Mouse (Mus musculus) embryonic facial prominence, embryonic 12.5 days (tissue): ENCODE results near the gene Oca2. TPM values are rescaled to one million over a fixed set of nuclear protein-coding genes. Genes with fewer than 3 reads are reported as not detected.

Experiments used
- ATAC-seq: fragments of 200-750 bp; cut with Nextera tagmentation; 2 replicates; pipeline ENCODE4 v1.8.0; 2017; ENCODE audit not compliant: insufficient number of reproducible peaks, insufficient read depth, low FRiP score, low TSS enrichment
- H3K27ac ChIP-seq: fragments of 300-500 bp; sonication (generic); 2 replicates; pipeline ENCODE4 v1.5.1; 2016; ENCODE audit warnings: mild to moderate bottlenecking
- H3K27me3 ChIP-seq: fragments of 300-500 bp; sonication (generic); 2 replicates; pipeline ENCODE4 v1.6.1; 2016; ENCODE audit warnings: mild to moderate bottlenecking, moderate library complexity
- H3K36me3 ChIP-seq: fragments of 300-500 bp; sonication (generic); 2 replicates; pipeline ENCODE4 v1.6.1; 2016; ENCODE audit warnings: mild to moderate bottlenecking
- H3K4me1 ChIP-seq: fragments of 300-500 bp; sonication (generic); 2 replicates; pipeline ENCODE4 v1.6.1; 2016
- H3K4me2 ChIP-seq: fragments of 300-500 bp; sonication (generic); replicated peaks from 2 replicates; pipeline ENCODE4 v1.6.1; 2016; ENCODE audit warnings: mild to moderate bottlenecking, moderate library complexity
- H3K4me3 ChIP-seq: fragments of 300-500 bp; sonication (generic); 2 replicates; pipeline ENCODE4 v1.5.1; 2016; ENCODE audit warnings: mild to moderate bottlenecking
- H3K9ac ChIP-seq: fragments of 300-500 bp; sonication (generic); 2 replicates; pipeline ENCODE4 v1.6.1; 2016; ENCODE audit warnings: mild to moderate bottlenecking, moderate library complexity
- H3K9me3 ChIP-seq: fragments of 300-500 bp; sonication (generic); 2 replicates; pipeline ENCODE4 v1.6.1; 2016; ENCODE audit warnings: mild to moderate bottlenecking, moderate library complexity
- WGBS: fragments of 180-500 bp; shearing (Covaris S2); methylation state at CpG from one replicate; pipeline ENCODE4 v1.1.7; 2016; 5-methylcytosine and 5-hydroxymethylcytosine counted together
- polyA plus RNA-seq: library from polyadenylated mRNA; unstranded; fragments of >200 nt; fragmentation: Nextera tagmentation; extraction: Ambion mirVana; gene quantifications from 2 replicates; pipeline ENCODE4 v1.2.1, GENCODE M21; 2016

Gene Oca2
- polyA plus RNA-seq, 1 experiment from 2014 or later = 1.9 TPM

- WGBS = 80% methylated on average over 2 of the region's 2 CpGs
- Histone ChIP-seq H3K4me1 (no peaks in the 10 kb centered on the region), H3K4me3 (no peak overlapping the region), H3K4me2 (no peak overlapping the region), H3K9ac (no peak overlapping the region), H3K36me3 (no peaks in the 10 kb centered on the region), H3K27ac (no peak overlapping the region), H3K9me3 (no peaks in the 10 kb centered on the region), H3K27me3 (no peaks in the 10 kb centered on the region)
- no peak for ATAC-seq
Observed at GRCm38 (mm10) chr7:56277506-56277905, 37.9 kb downstream of the Oca2 start.

GRCm38 (mm10) chr7:56291468-56292115 is 52.0 kb downstream of the Oca2 start:
- Histone ChIP-seq H3K36me3 (no peaks in the 10 kb centered on the region), H3K9me3 (no peaks in the 10 kb centered on the region), H3K27me3 (no peaks in the 10 kb centered on the region), H3K4me2 (no peak overlapping the region), H3K4me1 (no peaks in the 10 kb centered on the region), H3K27ac (no peak overlapping the region), H3K4me3 (no peak overlapping the region), H3K9ac (no peak overlapping the region)
- 38% methylated on average over 6 of the region's 6 CpGs for WGBS
- ATAC-seq = no peak

GRCm38 (mm10) chr7:56304408-56304807 is 64.8 kb downstream of the Oca2 start:
- WGBS = 16% methylated on average over 1 of the region's 1 CpGs
- no peak overlapping the region for H3K4me3 ChIP-seq
- no peaks in the 10 kb centered on the region for H3K4me1 ChIP-seq
- no peaks in the 10 kb centered on the region for H3K9me3 ChIP-seq
- no peak overlapping the region for H3K4me2 ChIP-seq
- H3K27ac ChIP-seq = no peak overlapping the region
- H3K27me3 ChIP-seq = no peaks in the 10 kb centered on the region
- no peak; the same call in 1 of the 2 replicates for ATAC-seq
- no peaks in the 10 kb centered on the region for H3K36me3 ChIP-seq
- no peak overlapping the region for H3K9ac ChIP-seq

GRCm38 (mm10) chr7:56314358-56314757 is 74.8 kb downstream of the Oca2 start:
- 88% methylated on average over 5 of the region's 5 CpGs for WGBS
- no peak for ATAC-seq
- no peak overlapping the region for H3K4me3 ChIP-seq
- H3K9ac ChIP-seq = no peak overlapping the region
- H3K27me3 ChIP-seq = no peaks in the 10 kb centered on the region
- no peaks in the 10 kb centered on the region for H3K9me3 ChIP-seq
- no peak overlapping the region for H3K4me2 ChIP-seq
- no peaks in the 10 kb centered on the region for H3K4me1 ChIP-seq
- H3K36me3 ChIP-seq = no peaks in the 10 kb centered on the region
- no peak overlapping the region for H3K27ac ChIP-seq

- Histone ChIP-seq H3K4me3 (no peak overlapping the region), H3K36me3 (no peaks in the 10 kb centered on the region), H3K4me1 (no peaks in the 10 kb centered on the region), H3K4me2 (no peak overlapping the region), H3K27me3 (no peaks in the 10 kb centered on the region), H3K9ac (no peak overlapping the region), H3K27ac (no peak overlapping the region), H3K9me3 (no peaks in the 10 kb centered on the region)
- 64% methylated on average over 7 of the region's 7 CpGs for WGBS
- ATAC-seq = no peak
Observed at GRCm38 (mm10) chr7:56315630-56316529, 76.3 kb downstream of the Oca2 start.

- Histone ChIP-seq H3K27me3 (no peaks in the 10 kb centered on the region), H3K4me3 (no peak overlapping the region), H3K36me3 (no peaks in the 10 kb centered on the region), H3K9me3 (no peaks in the 10 kb centered on the region), H3K27ac (no peak overlapping the region), H3K4me1 (no peaks in the 10 kb centered on the region), H3K9ac (no peak overlapping the region), H3K4me2 (no peak overlapping the region)
- WGBS = 34% methylated on average over 4 of the region's 4 CpGs
- no peak for ATAC-seq
Observed at GRCm38 (mm10) chr7:56327738-56328137, 88.2 kb downstream of the Oca2 start.

- H3K9me3 ChIP-seq = no peaks in the 10 kb centered on the region
- H3K27me3 ChIP-seq = no peaks in the 10 kb centered on the region
- no peak overlapping the region for H3K27ac ChIP-seq
- H3K4me1 ChIP-seq = no peaks in the 10 kb centered on the region
- no peaks in the 10 kb centered on the region for H3K36me3 ChIP-seq
- no peak overlapping the region for H3K9ac ChIP-seq
- H3K4me3 ChIP-seq = no peak overlapping the region
- 50% methylated on average over 3 of the region's 3 CpGs for WGBS
- no peak for ATAC-seq
- no peak overlapping the region for H3K4me2 ChIP-seq
Observed at GRCm38 (mm10) chr7:56348528-56348927, 109.0 kb downstream of the Oca2 start.

- WGBS = 84% methylated on average over 4 of the region's 4 CpGs
- Histone ChIP-seq H3K4me1 (no peaks in the 10 kb centered on the region), H3K9me3 (no peaks in the 10 kb centered on the region), H3K27ac (no peak overlapping the region), H3K27me3 (no peaks in the 10 kb centered on the region), H3K9ac (no peak overlapping the region), H3K4me2 (no peak overlapping the region), H3K36me3 (no peaks in the 10 kb centered on the region), H3K4me3 (no peak overlapping the region)
- ATAC-seq = no peak
Observed at GRCm38 (mm10) chr7:56356658-56357342, 117.2 kb downstream of the Oca2 start.

- Histone ChIP-seq H3K4me2 (no peak overlapping the region), H3K9me3 (no peaks in the 10 kb centered on the region), H3K27me3 (no peaks in the 10 kb centered on the region), H3K4me1 (no peaks in the 10 kb centered on the region), H3K4me3 (no peak overlapping the region), H3K9ac (no peak overlapping the region), H3K36me3 (no peaks in the 10 kb centered on the region), H3K27ac (no peak overlapping the region)
- WGBS = 89% methylated on average over 4 of the region's 4 CpGs
- ATAC-seq = no peak
Observed at GRCm38 (mm10) chr7:56381750-56382421, 142.3 kb downstream of the Oca2 start.

- H3K9me3 ChIP-seq = no peaks in the 10 kb centered on the region
- H3K27ac ChIP-seq = no peak overlapping the region
- no peak overlapping the region for H3K4me3 ChIP-seq
- 85% methylated on average over 1 of the region's 1 CpGs for WGBS
- no peak for ATAC-seq
- no peaks in the 10 kb centered on the region for H3K36me3 ChIP-seq
- H3K4me2 ChIP-seq = no peak overlapping the region
- no peaks in the 10 kb centered on the region for H3K27me3 ChIP-seq
- no peak overlapping the region for H3K9ac ChIP-seq
- no peaks in the 10 kb centered on the region for H3K4me1 ChIP-seq
Observed at GRCm38 (mm10) chr7:56382706-56383105, 143.1 kb downstream of the Oca2 start.

- Histone ChIP-seq H3K27me3 (no peaks in the 10 kb centered on the region), H3K36me3 (no peaks in the 10 kb centered on the region), H3K4me2 (no peak overlapping the region), H3K27ac (no peak overlapping the region), H3K9ac (no peak overlapping the region), H3K4me1 (no peaks in the 10 kb centered on the region), H3K9me3 (no peaks in the 10 kb centered on the region), H3K4me3 (no peak overlapping the region)
- no peak for ATAC-seq
- 69% methylated on average over 2 of the region's 2 CpGs for WGBS
Observed at GRCm38 (mm10) chr7:56388295-56388694, 148.7 kb downstream of the Oca2 start.
